Mouse (Mus musculus) kidney, postnatal 14 days (tissue): ENCODE data around the gene Cfap221.

Source experiments
- DNase-seq: peaks from one replicate; pipeline ENCODE4 v3.0.0; 2022; ENCODE audit warnings: mixed read lengths

Gene Cfap221

DNA sequence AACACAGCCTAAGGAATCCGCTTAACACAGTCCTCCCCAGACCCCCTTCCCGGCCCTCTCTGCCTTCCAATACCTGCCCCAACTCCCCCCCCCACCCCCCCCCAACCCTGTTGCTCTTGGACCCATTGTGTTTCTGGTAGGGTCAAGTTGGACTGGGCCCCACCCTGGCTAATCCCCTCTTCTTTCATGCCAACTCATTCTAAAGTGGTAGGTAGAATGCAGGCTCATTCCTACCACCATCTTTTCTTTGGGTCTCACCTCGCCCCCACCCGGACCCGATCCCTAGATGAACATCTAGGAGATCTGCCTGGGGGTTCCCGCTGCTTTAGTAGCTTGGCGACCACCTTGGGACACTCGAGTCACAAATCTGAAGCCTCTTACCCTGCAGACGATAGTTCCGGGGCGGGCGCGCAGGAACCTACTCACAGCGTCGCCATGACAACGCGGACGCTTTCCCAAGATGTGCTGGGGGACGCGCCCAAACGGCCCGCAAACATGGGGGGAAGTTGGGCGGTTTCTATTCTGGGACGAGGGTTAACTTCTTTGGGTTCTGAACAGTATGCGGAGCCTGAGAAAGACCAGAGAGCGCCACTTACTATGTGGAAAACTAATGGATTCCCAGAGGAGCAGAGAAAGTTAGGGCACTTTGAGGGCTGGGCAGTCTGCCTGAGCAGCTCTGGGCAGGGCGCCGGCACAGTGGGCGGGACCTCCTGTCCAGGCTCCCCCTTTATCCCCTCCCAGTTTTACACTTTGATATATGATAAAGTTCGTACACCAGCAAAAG lies at the start of gene Cfap221:
TSS of gene Cfap221 (minus strand) at position 437 of the 784 bp plus-strand sequence.
- peak; percentile 79 for DNase-seq

DNA sequence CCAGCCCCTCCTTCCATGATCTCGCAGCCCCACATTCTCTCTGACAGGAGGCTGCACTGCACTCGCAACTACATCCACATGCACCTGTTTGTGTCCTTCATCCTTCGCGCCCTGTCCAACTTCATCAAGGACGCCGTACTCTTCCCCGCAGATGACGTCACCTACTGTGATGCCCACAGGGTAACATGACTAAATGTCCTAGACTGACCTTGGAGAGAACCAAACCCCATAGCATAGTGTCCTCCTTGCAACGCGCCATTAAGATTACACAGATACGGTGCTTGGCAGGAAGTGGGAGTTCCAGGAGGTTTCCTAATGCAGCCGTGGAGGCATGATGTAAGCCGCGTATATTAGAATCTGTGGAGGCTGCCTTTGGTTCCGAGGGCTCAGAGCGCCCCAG lies 47.5 kb upstream of the Cfap221 start:
- DNase-seq = no peak

DNA sequence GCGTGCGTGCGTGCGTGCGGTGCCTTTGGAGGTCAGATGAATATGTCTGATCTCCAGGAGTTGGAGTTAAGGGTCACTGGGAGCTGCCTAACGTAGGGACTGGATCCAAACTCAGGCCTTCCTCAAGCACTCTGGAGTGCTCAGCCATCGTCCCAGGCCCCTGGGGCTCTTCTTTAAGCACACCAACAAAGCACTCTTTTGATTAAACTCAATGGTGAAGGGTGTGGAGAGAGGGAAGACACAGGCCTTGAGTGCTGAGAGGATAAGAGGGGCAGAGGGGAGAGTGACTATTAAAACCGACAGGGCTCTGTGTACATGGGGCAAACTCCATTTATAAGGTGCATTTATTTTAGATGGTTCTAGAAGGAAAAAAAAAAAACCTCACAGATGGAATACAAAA lies 45.4 kb upstream of the Cfap221 start:
- DNase-seq = no peak

DNA sequence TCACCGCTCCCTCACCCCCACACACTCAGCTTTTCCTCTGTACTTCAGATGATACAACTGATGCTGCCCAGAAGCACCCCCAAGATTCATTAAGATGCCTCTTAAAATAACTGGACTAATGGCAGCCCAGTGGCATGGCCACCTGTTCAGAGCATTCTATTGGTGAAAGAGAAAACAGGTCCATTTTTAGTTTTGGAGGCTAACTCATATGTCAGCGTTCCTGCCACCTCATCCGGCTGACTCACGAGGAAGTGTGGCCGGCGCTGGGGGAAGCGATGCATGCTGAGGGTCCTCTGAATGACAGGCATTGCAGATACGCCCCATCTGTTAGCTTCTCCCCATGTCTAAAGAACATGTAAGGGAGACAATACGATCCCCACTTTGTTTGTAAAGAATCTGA lies 41.6 kb upstream of the Cfap221 start:
- DNase-seq = no peak

DNA sequence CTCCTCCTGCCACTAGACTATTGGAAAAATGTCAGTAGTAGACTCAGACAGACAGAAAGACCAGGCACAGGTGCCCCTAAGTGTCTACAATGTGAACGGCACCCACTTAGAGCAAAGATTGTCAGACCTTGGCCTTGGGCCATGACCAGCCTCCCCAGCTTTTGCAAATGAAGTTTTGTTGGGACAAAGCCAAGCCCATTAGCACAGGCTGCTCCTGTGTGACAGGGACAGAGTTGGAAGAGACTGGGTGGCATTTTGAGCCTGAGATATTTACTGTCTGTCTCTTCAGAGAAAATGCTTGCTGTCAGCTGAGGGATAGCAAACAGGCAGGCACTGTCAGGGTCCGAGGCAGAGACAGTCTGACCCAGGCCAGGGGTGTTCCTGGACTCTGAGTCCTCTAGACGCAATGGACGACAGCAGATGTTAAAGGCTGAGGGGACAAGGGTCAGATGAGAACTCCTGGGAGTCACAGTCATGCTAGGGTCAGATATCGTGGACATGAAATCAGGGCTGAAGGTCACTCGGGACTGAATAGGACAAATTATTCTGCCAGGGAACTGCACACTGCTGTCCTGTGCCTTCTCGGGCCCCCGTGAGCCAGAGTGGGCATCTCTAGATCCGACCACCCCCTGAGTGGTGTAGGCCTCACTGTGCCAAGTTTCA lies 40.1 kb upstream of the Cfap221 start:
- DNase-seq = peak; percentile 78

DNA sequence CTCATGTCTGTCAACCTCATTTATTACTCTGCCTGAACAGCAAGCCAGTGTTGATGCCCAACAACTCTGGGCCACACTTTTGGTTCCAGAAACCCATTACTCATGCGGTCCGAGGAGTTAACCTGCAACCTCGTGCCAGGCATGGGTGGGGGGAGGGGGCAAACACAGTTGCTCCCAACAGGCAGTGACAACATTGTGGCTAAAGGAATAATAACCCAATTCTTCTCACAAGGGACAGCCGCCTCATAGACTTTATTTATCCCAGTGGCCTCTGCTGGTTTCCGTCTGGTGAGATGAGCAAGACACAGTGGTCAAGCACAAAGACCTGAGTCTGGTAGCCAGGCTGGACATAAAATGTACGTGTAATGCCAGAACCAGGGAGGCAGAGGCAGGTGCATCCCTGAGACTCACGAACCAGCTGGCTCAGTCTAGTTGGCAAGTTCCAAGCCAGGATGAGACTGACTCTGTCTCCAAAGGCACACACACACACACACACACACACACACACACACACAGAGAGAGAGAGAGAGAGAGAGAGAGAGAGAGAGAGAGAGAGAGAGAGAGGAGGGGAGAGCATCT lies 38.5 kb upstream of the Cfap221 start:
- no peak for DNase-seq

DNA sequence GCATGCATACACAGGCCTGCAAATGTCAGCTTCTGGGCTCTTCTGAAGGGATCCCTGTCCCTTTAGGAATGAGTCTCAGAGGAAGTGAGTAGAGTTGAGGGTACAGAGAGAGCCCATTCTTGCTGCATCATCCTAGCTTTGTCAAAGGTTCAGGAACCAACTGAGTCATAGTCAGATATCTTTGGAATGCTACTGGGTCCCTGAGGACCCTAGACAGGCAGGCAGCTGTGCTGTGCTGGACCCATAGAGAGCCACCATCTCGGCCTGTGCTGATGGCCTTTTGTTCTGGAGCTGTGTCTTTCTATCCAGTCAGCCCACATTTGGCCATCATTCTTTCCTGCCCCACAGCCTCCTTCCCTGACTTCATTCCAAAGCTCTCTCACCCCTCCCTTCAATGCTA lies 37.8 kb upstream of the Cfap221 start:
- no peak for DNase-seq

DNA sequence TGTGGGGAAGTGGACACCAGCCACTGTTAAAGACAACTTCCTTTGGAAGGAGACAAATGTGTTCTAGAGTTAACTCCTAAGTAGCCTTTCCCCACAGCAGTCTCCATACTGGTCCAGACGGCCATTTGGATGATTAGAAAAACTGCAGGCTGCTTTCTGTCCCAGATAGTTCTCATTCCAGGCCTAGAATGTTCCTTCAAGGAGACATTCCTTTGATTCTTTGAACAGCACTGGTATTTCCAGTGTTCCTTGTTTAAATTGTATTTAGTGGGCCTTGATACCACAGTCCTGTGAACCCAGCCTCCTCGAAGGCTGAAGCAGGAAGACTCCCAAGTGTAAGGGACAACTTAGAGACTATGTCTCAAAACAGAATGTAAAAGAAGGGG lies 36.4 kb upstream of the Cfap221 start:
- DNase-seq = no peak

DNA sequence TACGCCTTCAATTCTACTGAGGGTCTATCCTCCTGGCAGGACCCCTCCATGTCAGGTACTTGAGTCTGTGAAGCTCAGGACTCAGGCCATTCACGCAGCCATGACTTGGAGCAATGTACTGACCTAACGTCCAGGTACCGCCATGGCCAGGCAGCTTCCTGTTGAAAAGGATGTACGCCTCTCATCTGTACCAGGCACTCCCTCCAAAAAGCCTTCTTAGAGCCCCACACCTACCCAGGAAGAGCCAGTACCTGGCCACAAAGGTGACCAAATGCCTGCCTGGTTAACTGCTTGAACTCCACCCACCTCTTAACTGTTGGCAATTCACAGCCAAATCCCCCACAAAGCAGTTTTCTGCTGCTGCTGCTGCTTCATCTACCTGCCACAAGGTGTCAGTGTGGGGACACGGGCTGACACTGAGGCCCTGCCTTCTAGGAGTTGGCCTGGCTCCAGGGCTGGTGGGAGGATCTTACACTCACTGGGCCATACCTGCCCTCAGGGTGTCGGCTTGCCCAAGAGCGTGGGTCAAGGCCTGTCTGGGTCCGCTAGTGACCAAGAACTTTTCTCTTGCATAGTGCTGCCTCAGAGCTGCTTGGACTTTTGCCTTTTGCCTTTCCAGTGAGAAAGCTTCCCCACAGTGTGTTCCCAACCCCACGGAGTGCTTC lies 35.9 kb upstream of the Cfap221 start:
- DNase-seq = peak; percentile 93

DNA sequence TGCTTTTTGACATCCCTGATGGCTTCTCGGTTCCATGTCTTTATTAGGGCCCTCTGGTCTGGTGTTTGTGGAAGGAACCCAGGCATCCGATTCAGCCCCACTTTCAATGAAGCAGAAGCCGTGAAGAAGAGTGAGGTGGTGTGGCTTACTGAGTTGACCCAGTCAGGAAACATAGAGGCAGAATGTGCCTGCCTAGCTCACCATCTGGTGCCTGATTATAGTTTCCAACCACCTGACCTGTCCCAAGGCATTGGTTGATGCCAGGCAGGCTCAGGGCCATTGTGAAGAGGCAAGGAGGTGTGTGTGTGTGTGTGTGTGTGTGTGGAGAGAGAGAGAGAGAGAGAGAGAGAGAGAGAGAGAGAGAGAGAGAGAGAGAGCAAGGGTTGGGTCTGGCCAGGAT lies 33.4 kb upstream of the Cfap221 start:
- no peak for DNase-seq

DNA sequence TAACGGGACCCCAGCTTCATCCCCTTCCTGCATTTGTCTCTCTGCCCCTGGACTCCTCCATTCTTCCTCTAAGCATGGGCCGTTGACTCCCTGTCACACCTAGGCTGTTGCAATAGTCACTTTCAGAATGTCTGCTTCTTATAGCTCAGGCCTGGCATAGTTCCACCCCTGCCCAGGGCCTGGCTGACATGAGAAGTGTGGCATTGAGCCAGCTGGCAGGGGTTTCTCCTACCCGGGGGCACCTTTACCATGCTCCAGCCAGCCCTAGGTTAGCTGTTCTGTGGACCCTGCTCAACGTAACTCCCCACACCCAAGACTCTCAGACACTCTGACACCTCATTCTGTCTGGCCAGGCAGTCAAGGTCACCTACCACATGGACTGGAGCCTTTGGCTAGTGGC lies 30.7 kb upstream of the Cfap221 start:
- DNase-seq = peak; percentile 87

DNA sequence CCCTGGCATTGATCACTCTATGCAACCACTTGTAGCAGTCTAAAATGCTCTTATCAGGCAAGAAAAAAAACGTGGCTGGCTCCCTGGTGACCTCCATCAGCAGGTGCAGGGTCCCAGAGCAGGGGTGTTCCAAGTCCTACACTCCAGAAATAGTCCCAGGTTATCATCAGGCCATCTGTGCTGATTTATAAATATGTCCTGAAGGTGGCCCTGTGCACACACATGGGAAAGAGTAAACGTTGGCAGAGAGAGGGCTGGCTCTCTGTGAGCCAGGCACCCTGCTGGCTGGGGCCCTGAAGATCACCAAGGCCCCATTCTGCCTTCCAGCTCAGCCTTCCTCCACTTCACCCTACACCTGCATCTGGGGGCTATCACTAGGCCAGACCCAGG lies 28.0 kb upstream of the Cfap221 start:
- DNase-seq = no peak

DNA sequence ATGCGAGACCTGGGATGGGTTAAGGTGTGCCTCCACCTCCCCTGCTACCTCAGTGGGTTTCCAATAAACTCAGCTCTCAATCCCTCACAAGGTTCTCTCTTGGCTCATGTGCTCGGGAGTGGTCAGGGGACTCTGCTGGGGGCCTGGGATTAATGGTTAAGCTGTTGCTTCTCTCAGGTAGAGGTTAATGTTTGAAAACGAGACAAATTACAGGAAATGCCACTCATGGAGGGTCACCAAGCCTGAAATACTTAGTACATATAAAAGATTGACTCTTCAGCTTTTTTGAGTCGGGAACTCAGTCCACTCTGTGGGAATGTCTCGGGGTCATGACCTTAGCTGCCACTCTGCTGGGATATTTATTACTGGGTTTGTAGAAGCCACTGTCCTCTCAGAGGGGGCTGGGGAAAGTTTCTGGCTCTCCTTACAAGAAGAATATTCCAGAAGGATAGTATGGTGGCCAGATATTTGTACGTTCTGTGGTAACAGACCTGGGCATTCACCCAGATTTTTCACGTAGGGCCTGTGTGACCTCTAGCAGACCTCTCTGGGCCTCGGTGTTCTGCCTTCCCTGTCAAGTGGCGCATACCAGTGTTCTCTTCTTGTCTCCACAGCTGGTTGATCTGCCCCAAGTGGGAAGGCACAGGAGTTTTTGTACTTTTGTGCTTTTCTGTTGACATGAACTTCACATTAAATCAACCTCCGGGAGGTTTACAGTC lies 27.5 kb upstream of the Cfap221 start:
- peak; percentile 79 for DNase-seq

DNA sequence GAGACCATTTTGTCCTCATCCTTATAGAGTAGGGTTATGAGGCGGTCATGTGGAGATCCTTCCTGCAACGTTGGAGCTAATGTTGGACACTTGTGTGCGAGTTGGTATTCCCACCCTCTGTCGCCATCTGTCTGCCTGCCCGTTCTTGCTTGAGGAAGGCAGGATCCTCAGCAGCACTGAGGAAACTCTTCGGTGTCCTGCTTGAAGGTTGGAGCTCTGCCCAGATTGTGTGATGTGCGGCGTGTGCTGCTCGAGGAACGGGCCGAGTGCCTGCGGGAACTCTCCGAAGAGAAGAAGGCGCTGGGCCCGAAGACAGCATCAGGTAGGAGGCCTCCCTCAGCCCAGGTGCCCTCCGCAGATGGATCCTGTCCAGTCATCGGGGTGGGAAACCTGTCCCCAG lies 24.9 kb upstream of the Cfap221 start:
- DNase-seq = no peak

DNA sequence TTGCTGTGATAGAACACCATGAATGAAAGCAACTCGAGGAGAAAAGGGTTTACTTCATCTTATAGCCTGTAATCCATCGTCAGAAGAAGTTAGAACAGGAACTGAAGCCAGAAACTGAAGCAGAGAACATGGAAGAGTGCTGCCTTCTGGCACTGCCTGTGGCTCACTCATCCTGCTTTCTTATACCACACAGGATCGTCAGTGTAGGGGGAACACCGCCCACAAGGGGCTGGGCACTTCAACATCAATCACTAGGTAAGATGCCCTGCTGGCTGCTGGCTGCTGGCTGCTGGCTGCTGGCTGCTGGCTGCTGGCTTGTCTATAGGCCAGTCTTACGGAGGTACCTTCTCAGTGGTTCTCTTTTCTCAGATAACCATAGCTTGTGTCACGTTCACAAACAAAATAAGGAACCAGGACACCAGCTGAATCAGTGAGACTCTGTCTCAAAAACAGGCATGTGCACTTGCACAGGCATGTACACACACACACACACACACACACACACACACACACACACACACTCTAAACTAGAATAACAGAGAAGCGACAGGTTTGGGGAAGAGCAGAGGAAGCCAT lies 23.4 kb upstream of the Cfap221 start:
- DNase-seq = no peak

DNA sequence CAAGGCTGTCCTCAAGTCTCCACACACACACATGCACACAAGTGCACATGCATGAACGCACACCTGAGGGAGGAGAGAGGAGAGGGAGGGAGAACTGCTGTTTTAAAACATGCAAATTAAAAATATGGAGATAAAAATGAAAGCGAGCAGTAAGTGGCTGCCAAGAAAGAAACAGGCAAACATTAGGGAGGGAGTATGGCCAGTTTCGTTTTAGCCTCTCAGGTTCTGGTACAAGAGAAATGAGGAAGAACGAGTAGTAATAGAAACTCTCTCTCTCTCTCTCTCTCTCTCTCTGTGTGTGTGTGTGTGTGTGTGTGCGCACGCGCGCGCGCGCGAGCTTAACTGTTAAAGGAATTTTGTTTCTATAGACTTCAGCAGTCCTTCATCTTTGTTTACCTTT lies 22.4 kb upstream of the Cfap221 start:
- DNase-seq = no peak

DNA sequence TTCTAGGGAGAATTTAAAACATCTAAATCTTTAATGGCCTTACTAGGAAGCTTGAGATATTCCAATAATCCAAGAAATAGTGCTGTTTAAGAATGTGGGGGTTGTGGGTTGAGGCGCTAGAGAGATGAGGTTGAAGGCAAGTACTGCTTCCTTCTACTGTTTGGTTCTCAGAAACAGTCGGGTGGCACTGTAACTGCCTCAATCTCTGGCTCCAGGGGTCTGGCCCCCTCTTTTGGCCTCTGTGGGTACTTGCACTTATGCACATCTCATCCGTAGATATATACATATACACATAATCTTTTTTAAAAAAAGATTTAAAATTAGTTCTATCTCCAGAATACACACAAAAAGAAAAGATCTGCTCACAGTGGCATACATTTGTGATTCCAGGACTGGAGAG lies 21.9 kb upstream of the Cfap221 start:
- DNase-seq = no peak

DNA sequence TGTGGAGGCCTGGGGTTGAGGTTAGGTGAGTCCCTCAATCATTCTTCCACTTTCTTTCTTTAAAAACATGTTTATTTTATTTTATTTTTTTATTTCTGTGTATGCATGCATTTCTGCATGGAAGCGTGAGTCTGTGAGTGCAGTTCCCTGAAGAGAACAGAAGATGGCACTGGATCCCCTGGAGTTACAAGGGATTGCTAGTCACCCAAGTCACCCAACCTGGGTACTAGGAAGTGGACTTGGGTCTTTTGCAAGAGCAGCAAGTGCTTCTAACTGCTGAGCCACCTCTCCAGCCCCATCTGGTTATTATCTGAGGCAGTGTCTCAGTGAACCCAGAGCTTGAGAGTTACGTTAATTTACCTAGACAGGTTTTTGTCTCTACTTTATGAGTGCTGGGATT lies 19.2 kb upstream of the Cfap221 start:
- DNase-seq = peak; percentile 52

DNA sequence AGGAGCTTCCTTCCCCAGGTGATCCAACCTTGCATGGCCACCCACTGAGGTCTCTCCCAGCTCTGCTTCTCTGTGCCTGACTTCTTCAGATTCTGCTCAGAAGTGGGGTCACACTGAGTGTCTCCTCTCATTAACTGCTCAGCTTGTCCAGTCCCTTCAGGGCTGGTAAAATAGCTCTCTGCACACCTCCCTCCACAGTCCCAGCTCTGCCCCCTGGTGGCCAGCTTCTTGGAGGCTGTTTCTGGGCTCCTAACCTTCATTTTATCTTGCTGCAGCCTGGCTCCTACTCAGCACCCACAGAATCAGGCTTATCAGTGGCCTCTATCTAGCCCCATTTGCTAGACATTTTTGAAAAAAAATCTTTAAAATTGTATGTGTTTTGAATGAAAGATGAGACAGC lies 16.1 kb upstream of the Cfap221 start:
- peak; percentile 63 for DNase-seq

DNA sequence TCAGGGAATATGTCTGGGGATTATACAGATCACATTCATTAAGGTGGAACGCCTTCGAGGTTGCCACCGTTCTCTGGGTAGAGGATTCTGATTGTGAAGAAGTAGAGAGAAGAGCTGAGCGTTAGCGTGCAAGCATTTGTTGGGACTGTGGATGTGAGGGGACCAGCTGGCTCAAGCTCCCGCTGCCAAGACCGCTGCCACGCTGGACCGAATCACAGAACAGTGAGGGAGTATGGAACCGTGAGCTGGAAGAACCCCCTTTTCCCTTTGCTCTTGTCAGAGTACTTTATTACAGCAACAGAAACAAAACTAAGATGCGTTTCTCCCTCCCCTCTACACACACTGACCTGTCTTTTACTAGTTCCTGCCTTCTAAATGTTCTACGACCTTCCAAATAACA lies 15.6 kb upstream of the Cfap221 start:
- DNase-seq = no peak

DNA sequence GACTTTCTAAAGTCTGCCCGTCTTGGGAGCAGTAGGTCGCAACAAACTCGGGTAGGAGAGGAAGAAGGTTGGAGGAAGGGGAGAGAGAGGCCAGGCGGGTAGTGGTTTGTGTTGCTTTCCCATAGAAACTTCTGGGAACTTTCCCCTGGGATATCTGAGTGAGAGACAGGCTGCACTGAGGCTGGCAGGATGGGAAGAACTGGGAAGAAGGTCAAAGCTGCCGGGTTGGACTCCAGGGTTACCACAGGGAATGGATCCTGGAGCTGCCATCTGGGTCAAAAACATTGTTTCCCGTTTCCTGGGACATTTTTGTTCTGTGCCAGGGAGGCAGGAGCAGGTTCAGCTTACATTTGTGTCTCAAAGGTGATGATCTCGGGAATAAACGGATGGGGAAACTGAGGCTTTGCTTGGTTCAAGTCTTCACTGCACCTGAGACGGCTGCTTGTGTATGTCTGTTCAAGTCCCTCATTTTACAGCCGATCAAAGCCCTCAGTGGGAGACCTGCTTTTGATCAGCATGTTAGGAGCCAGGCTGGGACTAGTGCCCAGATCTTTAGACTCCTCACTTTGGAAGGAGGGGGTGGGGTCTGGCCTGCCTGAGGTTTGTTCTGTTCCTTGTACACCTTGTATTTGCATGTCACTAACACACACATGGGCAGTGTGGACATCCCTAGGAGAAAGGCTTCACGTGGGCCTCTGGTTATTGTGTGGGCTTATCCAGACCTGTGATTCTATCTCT lies 11.0 kb upstream of the Cfap221 start:
- no peak for DNase-seq
